Mouse (Mus musculus): ENCODE measurements at regions not wholly inside any gene's neighbourhood (a gene's known extent, or its start where the extent isn't known, plus 50 kb on each side); places are given as distances from the start of the nearest gene placed in this dataset.

GRCm38 (mm10) chr6:49523184-49523583 is 127.8 kb downstream of the Stk31 start:
- DNase-seq (ENCODE audit: low read depth): peak; percentile 21

GRCm38 (mm10) chr6:49523696-49524095 is 128.3 kb downstream of the Stk31 start:
- peak; percentile 55 for DNase-seq (ENCODE audit: low read depth)

GRCm38 (mm10) chr6:49533956-49534355 is 138.6 kb downstream of the Stk31 start:
- DNase-seq (ENCODE audit: low read depth): peak; percentile 26

- DNase-seq (ENCODE audit: low read depth): no peak
These were observed 139.1 kb downstream of the Stk31 start for GRCm38 (mm10) chr6:49534551-49534950.

- no peak for DNase-seq (ENCODE audit: low read depth)
These were observed 149.5 kb downstream of the Stk31 start for GRCm38 (mm10) chr6:49544946-49545345.

GRCm38 (mm10) chr6:49555069-49555468 is 159.7 kb downstream of the Stk31 start:
- no peak for DNase-seq (ENCODE audit: low read depth)

GRCm38 (mm10) chr6:49558508-49558907 is 163.1 kb downstream of the Stk31 start:
- no peak for DNase-seq (ENCODE audit: low read depth)

- no peak for DNase-seq (ENCODE audit: low read depth)
These were observed 163.7 kb downstream of the Stk31 start for GRCm38 (mm10) chr6:49559112-49559511.

- peak; percentile 28 for DNase-seq (ENCODE audit: low read depth)
These were observed 182.9 kb downstream of the Stk31 start for GRCm38 (mm10) chr6:49578340-49578739.

GRCm38 (mm10) chr6:49579691-49580090 is 184.3 kb downstream of the Stk31 start:
- no peak for DNase-seq (ENCODE audit: low read depth)

- DNase-seq (ENCODE audit: low read depth): no peak
These were observed 186.8 kb downstream of the Stk31 start for GRCm38 (mm10) chr6:49582040-49582707.

GRCm38 (mm10) chr6:49586553-49586952 is 191.1 kb downstream of the Stk31 start:
- no peak for DNase-seq (ENCODE audit: low read depth)

- DNase-seq (ENCODE audit: low read depth): no peak
These were observed 193.3 kb downstream of the Stk31 start for GRCm38 (mm10) chr6:49588677-49589076.

GRCm38 (mm10) chr6:49590927-49591631 is 195.7 kb downstream of the Stk31 start:
- DNase-seq (ENCODE audit: low read depth): no peak

- DNase-seq (ENCODE audit: low read depth): no peak
These were observed 196.2 kb downstream of the Stk31 start for GRCm38 (mm10) chr6:49591632-49592000.

GRCm38 (mm10) chr6:49592676-49593075 is 197.3 kb downstream of the Stk31 start:
- DNase-seq (ENCODE audit: low read depth): no peak

- no peak for DNase-seq (ENCODE audit: low read depth)
These were observed 207.8 kb downstream of the Stk31 start for GRCm38 (mm10) chr6:49603201-49603600.

- DNase-seq (ENCODE audit: low read depth): no peak
These were observed 208.4 kb downstream of the Stk31 start for GRCm38 (mm10) chr6:49603844-49604243.

- no peak for DNase-seq (ENCODE audit: low read depth)
These were observed 210.6 kb downstream of the Stk31 start for GRCm38 (mm10) chr6:49606028-49606427.

- no peak for DNase-seq (ENCODE audit: low read depth)
These were observed 211.3 kb downstream of the Stk31 start for GRCm38 (mm10) chr6:49606626-49607158.

GRCm38 (mm10) chr6:49624080-49624479 is 198.4 kb upstream of the Npy start:
- no peak for DNase-seq (ENCODE audit: low read depth)

GRCm38 (mm10) chr6:49624564-49624963 is 197.9 kb upstream of the Npy start:
- DNase-seq (ENCODE audit: low read depth): no peak

- no peak for DNase-seq (ENCODE audit: low read depth)
These were observed 188.9 kb upstream of the Npy start for GRCm38 (mm10) chr6:49633470-49634095.

Data from 416B (cell line).